Mouse (Mus musculus): ENCODE results near the gene Plekho1.

GRCm38 (mm10) chr3:95959082-95959481 lies 36.7 kb downstream of the Plekho1 start:
- TF ChIP-seq POLR2A (IDR thresholded peaks at IDR 0.05; ENCODE audit: borderline replicate concordance, extremely low read depth, insufficient read depth, insufficient read length, poor library complexity, severe bottlenecking), result no peak
- no peak for TF ChIP-seq CTCF (IDR thresholded peaks at IDR 0.05; ENCODE audit: borderline replicate concordance, extremely low read depth, insufficient read depth, insufficient read length)
